Mouse (Mus musculus) midbrain, embryonic 11.5 days (tissue): ENCODE measurements around the gene Hnrnpdl. TPM values are rescaled to one million over a fixed set of nuclear protein-coding genes. Genes with fewer than 3 reads are reported as not detected.

Experiments used
- ATAC-seq: fragments of 200-750 bp; cut with Nextera tagmentation; 2 replicates; pipeline ENCODE4 v1.8.0; 2017; ENCODE audit warnings: moderate TSS enrichment, moderate library complexity; ENCODE audit not compliant: low FRiP score
- DNase-seq: peaks from one replicate; pipeline ENCODE4 v3.0.0; 2015; ENCODE audit warnings: low spot score; ENCODE audit errors: missing footprints
- H3K27ac ChIP-seq: fragments of 300-500 bp; sonication (generic); 2 replicates; pipeline ENCODE4 v1.5.1; 2014; ENCODE audit warnings: low read depth, low read length
- H3K27me3 ChIP-seq: fragments of 300-500 bp; sonication (generic); 2 replicates; pipeline ENCODE4 v1.6.1; 2014; ENCODE audit warnings: mild to moderate bottlenecking, low read length, moderate library complexity, mixed read lengths; ENCODE audit not compliant: control insufficient read depth, insufficient read depth
- H3K36me3 ChIP-seq: fragments of 300-500 bp; sonication (generic); 2 replicates; pipeline ENCODE4 v1.6.1; 2014; ENCODE audit warnings: mild to moderate bottlenecking, low read length, moderate library complexity, mixed read lengths; ENCODE audit not compliant: control insufficient read depth, insufficient read depth
- H3K4me1 ChIP-seq: fragments of 300-500 bp; sonication (generic); 2 replicates; pipeline ENCODE4 v1.6.1; 2014; ENCODE audit warnings: low read length; ENCODE audit not compliant: control insufficient read depth, insufficient read depth
- H3K4me2 ChIP-seq: fragments of 300-500 bp; sonication (generic); 2 replicates; pipeline ENCODE4 v1.6.1; 2014; ENCODE audit warnings: mild to moderate bottlenecking, moderate library complexity
- H3K4me3 ChIP-seq: fragments of 300-500 bp; sonication (generic); 2 replicates; pipeline ENCODE4 v1.5.1; 2014; ENCODE audit warnings: low read depth, low read length
- H3K9ac ChIP-seq: fragments of 300-500 bp; sonication (generic); 2 replicates; pipeline ENCODE4 v1.6.1; 2014; ENCODE audit warnings: low read length
- H3K9me3 ChIP-seq: fragments of 300-500 bp; sonication (generic); 2 replicates; pipeline ENCODE4 v1.6.1; 2016; ENCODE audit warnings: low read length; ENCODE audit not compliant: control insufficient read depth
- WGBS: fragments of 180-500 bp; shearing (Covaris S2); extraction: QIAGEN DNeasy Blood & Tissue Kit; methylation state at CpG from one replicate; pipeline ENCODE4 v1.1.7; 2014; 5-methylcytosine and 5-hydroxymethylcytosine counted together
- polyA plus RNA-seq: library from polyadenylated mRNA; unstranded; fragments of >200 nt; fragmentation: Nextera tagmentation; extraction: Ambion mirVana; gene quantifications from 2 replicates; pipeline ENCODE4 v1.2.1, GENCODE M21; 2014

Gene Hnrnpdl
- polyA plus RNA-seq, result 289 and 297 TPM in 2 replicates

DNA sequence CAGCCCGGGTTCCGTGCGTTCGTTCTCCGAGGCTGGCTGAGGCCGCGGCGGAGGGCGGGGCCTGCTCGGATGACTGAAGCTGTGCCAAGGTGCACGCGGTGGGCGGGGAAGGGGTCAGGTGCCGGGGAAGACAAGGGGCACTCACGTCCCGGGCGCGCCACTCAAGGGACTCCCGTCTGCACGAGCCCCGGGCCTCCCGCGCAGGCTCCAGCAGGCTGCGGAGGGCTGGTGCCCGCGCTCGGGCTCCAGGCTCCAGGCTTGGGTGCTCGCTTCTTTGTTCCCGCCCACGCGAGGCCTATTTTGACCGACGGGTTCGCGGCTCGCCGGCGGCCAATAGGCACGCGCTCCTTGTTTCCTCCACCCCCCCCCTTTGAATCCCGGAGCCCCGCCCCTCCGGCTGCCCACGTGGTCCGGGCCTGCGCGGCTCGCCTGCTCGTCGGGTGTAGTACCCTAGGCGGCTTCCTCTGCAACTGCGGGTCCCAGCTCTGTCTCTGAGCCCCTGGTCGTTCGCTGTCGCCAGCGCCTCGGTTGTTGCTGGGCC, at the start of gene Hnrnpdl, which contains the start of gene Enoph1:
TSS of gene Hnrnpdl (minus strand) at position 63 of the 541 bp plus-strand sequence.
TSS of gene Enoph1 (plus strand) at position 384 of the 541 bp plus-strand sequence.
- H3K9me3 ChIP-seq, result no peaks in the 10 kb centered on the region
- peak within 1 kb of the TSS; percentile 98 for H3K4me3 ChIP-seq
- ATAC-seq, result peak; percentile 89
- peak; percentile 99 for DNase-seq
- peaks cover 13% of the 10 kb centered on the region for H3K36me3 ChIP-seq
- H3K9ac ChIP-seq, result peak within 1 kb of the TSS; percentile 100
- H3K27ac ChIP-seq, result peak within 1 kb of the TSS; percentile 97
- H3K27me3 ChIP-seq, result no peaks in the 10 kb centered on the region
- peaks cover 25% of the 10 kb centered on the region for H3K4me1 ChIP-seq
- peak within 1 kb of the TSS; percentile 82 for H3K4me2 ChIP-seq
- WGBS, result 0% methylated on average over 43 of the region's 57 CpGs

DNA sequence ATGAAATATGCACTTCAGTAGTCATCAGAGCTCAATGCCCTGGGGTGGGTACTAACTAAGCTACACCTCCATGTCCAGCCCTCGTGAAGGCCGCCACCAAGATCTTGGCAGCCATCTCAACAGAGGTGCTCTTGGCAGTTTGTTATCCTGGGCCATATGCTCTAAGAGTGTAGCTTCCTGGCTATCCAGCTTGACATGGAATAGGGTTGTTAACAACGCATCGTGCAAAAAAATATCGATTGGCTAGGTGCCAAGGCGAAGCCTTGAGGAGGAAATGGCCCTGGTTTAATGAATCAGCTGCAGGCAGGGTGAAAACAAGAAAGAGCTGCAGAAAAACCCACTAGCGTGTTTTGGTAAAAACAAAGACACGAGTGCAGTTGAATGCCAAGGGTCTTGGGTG, 45.6 kb upstream of the Hnrnpdl start:
- 89% methylated on average over 8 of the region's 8 CpGs for WGBS
- ATAC-seq, result no peak
- no peak overlapping the region for H3K4me2 ChIP-seq

DNA sequence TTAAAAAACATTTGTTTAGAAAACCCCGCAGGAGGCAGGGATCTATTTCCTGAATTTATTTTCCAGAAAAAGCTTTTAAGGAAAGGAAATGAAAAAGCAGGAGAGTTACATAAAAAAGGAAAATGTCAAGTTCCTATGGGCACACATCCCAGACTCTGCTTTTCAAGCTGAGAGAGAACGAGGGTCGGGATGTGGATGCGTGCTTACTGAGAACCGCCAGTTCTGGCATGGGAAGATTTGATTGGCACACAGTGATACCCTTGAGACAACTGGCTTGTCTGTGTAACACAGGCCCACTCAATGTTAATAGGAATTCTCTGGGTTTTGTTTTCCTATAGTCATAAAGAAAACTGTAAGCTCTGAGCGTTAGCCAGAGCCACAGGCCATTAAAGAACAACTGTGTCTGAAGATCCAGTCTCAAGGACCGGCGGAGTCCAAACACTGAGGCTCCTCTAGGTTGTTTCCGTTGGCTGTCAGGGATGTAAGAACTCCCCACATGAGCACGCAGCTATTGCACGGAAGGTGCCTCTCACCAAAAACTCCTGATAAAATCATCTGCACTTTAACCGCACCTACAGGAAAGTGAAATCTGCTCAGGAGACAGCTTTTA, 44.6 kb upstream of the Hnrnpdl start:
- Histone ChIP-seq H3K9ac (no peak overlapping the region), H3K4me3 (no peak overlapping the region), H3K27ac (no peak overlapping the region), H3K27me3 (no peaks in the 10 kb centered on the region), H3K9me3 (no peaks in the 10 kb centered on the region), H3K36me3 (no peaks in the 10 kb centered on the region), H3K4me1 (no peaks in the 10 kb centered on the region), H3K4me2 (no peak overlapping the region)
- ATAC-seq, result no peak
- peak; percentile 68 for DNase-seq
- WGBS, result 84% methylated on average over 12 of the region's 12 CpGs

More for the DNA sequence above, 45.6 kb upstream of the Hnrnpdl start:
- Histone ChIP-seq H3K4me3 (no peak overlapping the region), H3K9ac (no peak overlapping the region), H3K27me3 (no peaks in the 10 kb centered on the region), H3K9me3 (no peaks in the 10 kb centered on the region), H3K4me1 (no peaks in the 10 kb centered on the region), H3K27ac (no peak overlapping the region), H3K36me3 (no peaks in the 10 kb centered on the region)
- peak; percentile 73 for DNase-seq

DNA sequence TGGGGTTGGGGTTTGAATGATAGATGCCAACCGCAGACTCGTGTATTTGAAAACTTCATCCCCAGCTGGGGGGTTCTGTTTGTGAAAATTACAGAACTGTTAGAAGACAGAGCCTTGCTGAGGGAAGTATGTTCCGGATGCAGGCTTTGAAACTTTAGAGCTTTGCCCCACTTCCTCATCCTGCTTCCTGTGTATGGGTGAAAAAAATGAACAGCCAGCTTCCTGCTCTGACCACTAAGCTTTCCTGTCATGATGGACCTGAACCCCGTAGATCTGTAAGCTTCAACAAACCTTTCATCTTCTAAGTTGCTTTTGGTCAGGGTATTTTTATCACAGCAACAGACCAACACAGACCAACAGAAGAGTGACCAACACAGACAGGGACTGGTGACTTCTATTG, 42.5 kb upstream of the Hnrnpdl start:
- no peak overlapping the region for H3K4me3 ChIP-seq
- no peaks in the 10 kb centered on the region for H3K9me3 ChIP-seq
- no peaks in the 10 kb centered on the region for H3K4me1 ChIP-seq
- 84% methylated on average over 4 of the region's 4 CpGs for WGBS
- no peak overlapping the region for H3K27ac ChIP-seq
- DNase-seq (peak; percentile 67), ATAC-seq (no peak)
- no peak overlapping the region for H3K4me2 ChIP-seq
- H3K9ac ChIP-seq, result no peak overlapping the region
- H3K36me3 ChIP-seq, result no peaks in the 10 kb centered on the region
- H3K27me3 ChIP-seq, result no peaks in the 10 kb centered on the region

DNA sequence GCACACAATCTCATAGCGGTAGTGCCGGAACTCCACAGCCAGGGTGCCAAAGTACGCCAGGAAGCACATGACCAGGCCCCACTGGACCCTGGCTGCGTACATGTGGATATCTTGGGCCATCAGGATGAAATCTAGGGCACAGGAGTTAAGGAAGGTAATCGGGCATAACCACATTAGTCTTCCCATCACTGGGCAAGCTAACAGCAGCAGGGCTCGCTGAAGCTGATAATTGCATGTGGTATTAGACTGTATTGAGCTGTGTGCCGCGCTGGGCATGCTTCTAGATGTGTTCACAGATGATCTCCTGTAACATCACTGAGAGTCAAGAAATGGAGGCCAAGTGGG, 40.4 kb upstream of the Hnrnpdl start:
- Histone ChIP-seq H3K27ac (no peak overlapping the region), H3K4me1 (no peaks in the 10 kb centered on the region), H3K9ac (no peak overlapping the region), H3K9me3 (no peaks in the 10 kb centered on the region), H3K27me3 (no peaks in the 10 kb centered on the region), H3K4me3 (no peak overlapping the region), H3K36me3 (no peaks in the 10 kb centered on the region), H3K4me2 (peak overlapping the region; percentile 49; the same call in 1 of the 2 replicates)
- DNase-seq (no peak), ATAC-seq (0 out of 2 replicates have a peak, but pooled peaks have one; percentile 38)
- WGBS, result 82% methylated on average over 8 of the region's 8 CpGs

DNA sequence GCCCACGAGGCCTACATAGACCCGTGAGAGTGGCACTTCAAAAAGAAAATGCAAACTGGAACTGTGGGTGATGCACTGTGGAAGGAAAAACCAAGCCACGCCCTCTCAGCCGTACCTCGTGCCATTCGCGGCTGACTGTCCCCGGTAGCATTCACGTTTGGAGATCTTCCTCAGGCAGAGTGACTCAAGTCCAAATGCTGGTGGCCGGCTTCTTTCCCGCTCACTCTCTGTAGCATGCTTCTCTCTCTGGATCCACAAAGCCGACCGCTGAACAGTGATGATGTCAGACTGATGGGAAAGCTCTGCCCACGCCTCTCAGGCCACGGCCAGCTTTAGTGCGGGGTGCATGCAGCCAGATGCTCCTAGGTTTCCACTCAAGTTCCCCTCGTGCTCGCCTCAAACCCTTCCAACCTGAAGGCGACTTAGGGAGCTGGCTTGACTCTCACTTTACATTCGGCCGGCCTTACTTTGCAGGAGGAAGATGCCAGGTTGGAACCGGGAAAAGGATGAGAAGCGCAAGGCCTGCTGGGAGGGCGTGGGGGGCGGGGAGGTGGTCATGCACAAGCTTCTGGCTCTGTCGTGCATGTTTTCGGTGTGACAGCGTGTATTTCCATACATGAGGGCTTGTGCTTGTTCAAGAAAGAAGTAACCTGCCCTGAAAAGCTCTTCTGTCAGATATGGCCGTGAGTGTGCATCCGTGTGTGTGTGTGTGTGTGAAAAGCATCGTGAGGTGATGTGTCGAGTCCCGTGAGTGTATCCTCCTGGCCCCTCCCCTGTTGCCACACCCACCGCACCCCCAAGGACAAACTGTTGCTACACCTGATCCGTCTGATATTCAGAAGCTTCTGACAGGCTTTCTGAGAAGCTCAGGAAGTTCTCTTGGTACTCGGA, 39.8 kb upstream of the Hnrnpdl start:
- Histone ChIP-seq H3K27ac (no peak overlapping the region), H3K4me3 (peak overlapping the region; percentile 26), H3K4me2 (peak overlapping the region; percentile 49), H3K36me3 (no peaks in the 10 kb centered on the region), H3K4me1 (no peaks in the 10 kb centered on the region), H3K27me3 (no peaks in the 10 kb centered on the region), H3K9me3 (no peaks in the 10 kb centered on the region), H3K9ac (peak overlapping the region; percentile 54)
- DNase-seq (peak; percentile 90), ATAC-seq (peak; percentile 50; the same call in 1 of the 2 replicates)
- 30% methylated on average over 36 of the region's 36 CpGs for WGBS

DNA sequence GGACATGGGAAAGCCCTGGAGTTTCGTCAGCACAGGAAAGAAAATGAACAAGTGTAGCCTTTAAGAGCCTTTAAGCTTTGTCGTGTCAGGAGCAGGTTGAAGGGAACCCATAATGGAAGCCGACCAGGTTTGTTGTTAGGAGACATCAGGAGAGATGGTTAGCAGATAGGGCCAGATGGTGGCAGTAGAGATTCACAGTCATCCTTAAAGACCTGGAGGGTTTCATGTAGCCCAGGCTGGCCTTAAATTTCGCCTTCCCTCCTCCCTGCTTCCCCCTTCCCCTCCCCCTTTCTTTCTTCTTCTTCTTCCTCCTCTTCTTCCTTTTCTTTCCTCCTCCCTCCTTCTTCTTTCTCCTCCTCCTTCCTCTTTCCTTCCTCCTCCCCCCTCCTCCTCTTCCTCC, 35.1 kb upstream of the Hnrnpdl start:
- H3K36me3 ChIP-seq, result no peaks in the 10 kb centered on the region
- peak; percentile 80 for DNase-seq
- no peaks in the 10 kb centered on the region for H3K9me3 ChIP-seq
- no peak for ATAC-seq
- no peaks in the 10 kb centered on the region for H3K27me3 ChIP-seq
- no peak overlapping the region for H3K4me2 ChIP-seq
- WGBS, result 69% methylated on average over 4 of the region's 4 CpGs
- H3K27ac ChIP-seq, result no peak overlapping the region
- H3K9ac ChIP-seq, result no peak overlapping the region
- no peak overlapping the region for H3K4me3 ChIP-seq
- H3K4me1 ChIP-seq, result no peaks in the 10 kb centered on the region

DNA sequence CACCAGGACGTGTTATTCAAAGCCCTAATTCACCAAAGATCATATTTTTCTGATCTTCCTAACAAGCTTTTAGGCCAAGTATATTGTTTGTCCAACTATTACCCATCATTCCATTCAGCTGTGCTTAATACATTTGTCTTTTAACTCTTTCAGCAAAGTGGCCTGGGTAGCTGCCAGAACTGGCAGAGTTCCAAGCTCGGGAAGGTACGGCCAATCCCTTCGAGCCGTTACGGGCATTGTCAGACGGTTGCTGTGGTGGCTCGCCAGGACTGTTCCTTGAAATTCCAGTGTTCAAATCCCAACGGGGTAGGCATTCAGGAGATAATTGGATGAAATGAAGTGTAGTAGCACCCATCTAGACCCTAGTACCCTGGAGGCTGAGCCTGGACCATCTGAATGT, 33.1 kb upstream of the Hnrnpdl start:
- H3K27me3 ChIP-seq, result no peaks in the 10 kb centered on the region
- WGBS, result 81% methylated on average over 9 of the region's 9 CpGs
- H3K27ac ChIP-seq, result no peak overlapping the region
- no peak overlapping the region for H3K9ac ChIP-seq
- H3K36me3 ChIP-seq, result no peaks in the 10 kb centered on the region
- no peaks in the 10 kb centered on the region for H3K4me1 ChIP-seq
- DNase-seq (no peak), ATAC-seq (no peak)
- no peaks in the 10 kb centered on the region for H3K9me3 ChIP-seq
- H3K4me3 ChIP-seq, result no peak overlapping the region
- H3K4me2 ChIP-seq, result no peak overlapping the region

DNA sequence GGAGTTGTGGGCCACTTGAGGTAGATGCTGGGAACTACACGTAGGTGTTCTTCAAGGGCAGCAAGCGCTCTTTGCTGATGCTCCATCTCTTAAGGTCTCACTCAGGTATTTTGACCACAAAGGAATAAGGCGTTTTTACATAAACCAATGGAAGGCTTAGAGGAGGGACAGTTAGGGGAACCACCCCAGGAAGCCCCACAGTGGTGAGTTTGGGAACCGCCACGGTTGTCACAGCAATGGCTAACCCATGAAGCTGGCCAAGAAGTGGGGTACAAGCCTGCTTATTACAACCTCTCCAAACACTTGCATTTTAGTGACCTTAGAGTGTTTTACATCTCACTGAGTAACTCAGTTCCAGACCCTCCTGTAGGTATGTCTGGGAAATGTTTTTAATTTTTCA, 32.1 kb upstream of the Hnrnpdl start:
- Histone ChIP-seq H3K4me3 (no peak overlapping the region), H3K27ac (no peak overlapping the region), H3K36me3 (no peaks in the 10 kb centered on the region), H3K4me2 (no peak overlapping the region), H3K9ac (no peak overlapping the region), H3K4me1 (no peaks in the 10 kb centered on the region), H3K27me3 (no peaks in the 10 kb centered on the region), H3K9me3 (no peaks in the 10 kb centered on the region)
- DNase-seq, result peak; percentile 77
- no peak for ATAC-seq
- 92% methylated on average over 5 of the region's 5 CpGs for WGBS
